Mouse (Mus musculus): ENCODE data around the gene Hydin.
"Not testable (repeated sequence)": the region's sequence is repeated elsewhere in the genome, so short reads cannot be mapped to it uniquely, and the experiment has no call there.

The Hydin gene

GRCm38 (mm10) chr8:110266741-110267140, at the start of gene Hydin:
Gene Hydin, plus strand, starts transcription at chr8:110266977.
- peak; percentile 20 for DNase-seq (ENCODE audit: low read depth, low spot score)

GRCm38 (mm10) chr8:110217198-110217597, 49.6 kb upstream of the Hydin start:
- no peak for DNase-seq (ENCODE audit: low read depth, low spot score)

- DNase-seq (ENCODE audit: low read depth, low spot score): peak; percentile 98
These were observed 49.1 kb upstream of the Hydin start for GRCm38 (mm10) chr8:110217681-110218131.

- DNase-seq (ENCODE audit: low read depth, low spot score): no peak
These were observed 48.3 kb upstream of the Hydin start for GRCm38 (mm10) chr8:110218511-110218910.

GRCm38 (mm10) chr8:110220936-110221335, 45.8 kb upstream of the Hydin start:
- DNase-seq (ENCODE audit: low read depth, low spot score): no peak

- no peak for DNase-seq (ENCODE audit: low read depth, low spot score)
These were observed 36.0 kb upstream of the Hydin start for GRCm38 (mm10) chr8:110230803-110231202.

- DNase-seq (ENCODE audit: low read depth, low spot score): no peak
These were observed 24.2 kb upstream of the Hydin start for GRCm38 (mm10) chr8:110242278-110243177.

- no peak for DNase-seq (ENCODE audit: low read depth, low spot score)
These were observed 22.2 kb upstream of the Hydin start for GRCm38 (mm10) chr8:110244566-110244965.

- DNase-seq (ENCODE audit: low read depth, low spot score): no peak
These were observed 19.5 kb upstream of the Hydin start for GRCm38 (mm10) chr8:110247238-110247637.

- DNase-seq (ENCODE audit: low read depth, low spot score): no peak
These were observed 12.8 kb upstream of the Hydin start for GRCm38 (mm10) chr8:110253986-110254385.

GRCm38 (mm10) chr8:110265796-110266305, 926 bp upstream of the Hydin start:
- DNase-seq (ENCODE audit: low read depth, low spot score): no peak

- no peak for DNase-seq (ENCODE audit: low read depth, low spot score)
These were observed 491 bp downstream of the Hydin start for GRCm38 (mm10) chr8:110267268-110267667.

GRCm38 (mm10) chr8:110270659-110271058, 3.9 kb downstream of the Hydin start:
- no peak for DNase-seq (ENCODE audit: low read depth, low spot score)

- DNase-seq (ENCODE audit: low read depth, low spot score): no peak
These were observed 6.6 kb downstream of the Hydin start for GRCm38 (mm10) chr8:110273394-110273793.

- no peak for DNase-seq (ENCODE audit: low read depth, low spot score)
These were observed 8.9 kb downstream of the Hydin start for GRCm38 (mm10) chr8:110275465-110276258.

GRCm38 (mm10) chr8:110276259-110276560, 9.4 kb downstream of the Hydin start:
- no peak for DNase-seq (ENCODE audit: low read depth, low spot score)

- DNase-seq (ENCODE audit: low read depth, low spot score): no peak
These were observed 45.9 kb downstream of the Hydin start for GRCm38 (mm10) chr8:110312715-110313114.

- DNase-seq (ENCODE audit: low read depth, low spot score): no peak
These were observed 49.0 kb downstream of the Hydin start for GRCm38 (mm10) chr8:110315826-110316225.

- no peak for DNase-seq (ENCODE audit: low read depth, low spot score)
These were observed 52.8 kb downstream of the Hydin start for GRCm38 (mm10) chr8:110319586-110319985.

GRCm38 (mm10) chr8:110321446-110321845, 54.7 kb downstream of the Hydin start:
- no peak for DNase-seq (ENCODE audit: low read depth, low spot score)

GRCm38 (mm10) chr8:110323981-110324574, 57.3 kb downstream of the Hydin start:
- no peak for DNase-seq (ENCODE audit: low read depth, low spot score)

GRCm38 (mm10) chr8:110327120-110327519, 60.3 kb downstream of the Hydin start:
- DNase-seq (ENCODE audit: low read depth, low spot score): not testable (repeated sequence)

All from retina, adult 2 months (tissue).